Mouse (Mus musculus): ENCODE data around the gene Ndufa3. TPM values are rescaled to one million over a fixed set of nuclear protein-coding genes. Genes with fewer than 3 reads are reported as not detected.

Ndufa3 gene
- total and polyA plus RNA-seq, 2 experiments from 2014 or later: 373 to 556 TPM

DNA sequence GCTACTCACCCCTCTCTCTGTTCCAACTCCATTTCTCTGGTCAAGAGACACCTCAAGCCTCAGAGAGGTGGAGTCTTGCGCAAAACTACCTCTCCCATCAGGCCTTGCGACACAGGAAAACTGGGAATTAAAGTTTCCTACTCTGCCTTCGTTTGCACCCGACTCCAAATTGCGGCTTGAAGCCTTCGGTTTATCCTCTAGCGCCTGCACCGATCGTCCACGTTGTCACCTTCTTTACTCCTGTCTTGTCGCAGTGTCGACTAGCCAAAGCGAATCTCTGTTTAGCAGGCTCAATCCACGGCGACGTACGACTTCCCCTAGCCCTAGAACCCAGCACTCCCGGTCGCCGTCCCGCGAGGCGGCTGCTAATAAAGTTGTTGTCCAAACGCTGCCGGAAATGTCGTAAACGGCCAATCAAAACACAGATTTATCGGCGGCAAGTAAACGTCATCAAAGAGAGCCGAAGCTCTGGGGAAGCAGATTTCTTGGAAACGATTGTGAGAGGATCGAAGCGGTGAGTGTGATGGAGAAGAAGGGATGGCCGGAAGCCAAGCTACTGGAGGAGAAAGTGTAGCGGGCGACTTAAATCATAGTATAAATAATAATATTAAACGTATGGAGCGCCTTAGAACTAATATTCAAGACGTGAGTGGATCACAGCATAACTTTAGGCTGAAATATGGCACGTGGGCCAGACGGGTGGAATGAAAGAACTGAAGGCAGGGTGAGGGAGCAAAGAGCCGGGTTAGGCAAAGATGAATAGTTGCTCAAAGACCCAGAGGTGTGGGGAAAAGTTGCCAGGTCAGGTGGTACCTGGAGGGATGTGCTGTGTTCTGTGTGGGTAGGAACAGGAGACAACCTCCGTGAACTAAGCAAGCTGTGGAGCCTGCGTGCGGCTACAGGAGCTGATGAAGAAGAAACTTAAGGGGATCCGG, 12.6 kb downstream of the Ndufa3 start, which contains the start of the genes Tfpt and Prpf31:
Gene Tfpt, minus strand, starts transcription at position 387 of the 935 bp plus-strand sequence.
Gene Prpf31, plus strand, starts transcription at position 443 of the 935 bp plus-strand sequence.
- Histone ChIP-seq H3K27ac (ENCODE audit: low read depth, low read length) (peak within 1 kb of the TSS; percentile 92), H3K27me3 (ENCODE audit: insufficient read depth, low read length) (no peaks in the 10 kb centered on the region), H3K4me2 (ENCODE audit: low read depth, low read length, poor library complexity, severe bottlenecking) (peak within 1 kb of the TSS; percentile 99), H3K4me1 (ENCODE audit: insufficient read depth, low read length) (peaks cover 8% of the 10 kb centered on the region; the same call in 1 of the 2 replicates), H3K4me3 (ENCODE audit: low read depth, low read length) (peak within 1 kb of the TSS; percentile 66), H3K9ac (replicated peaks; ENCODE audit: low read length, poor library complexity, severe bottlenecking) (peak within 1 kb of the TSS; percentile 79), H3K9me3 (ENCODE audit: low read length) (no peaks in the 10 kb centered on the region), H3K36me3 (ENCODE audit: insufficient read depth, low read length) (peaks cover 18% of the 10 kb centered on the region)
- peak; percentile 87 for ATAC-seq (ENCODE audit: low FRiP score)
- DNase-seq (ENCODE audit: low spot score): peak; percentile 97
- WGBS: under 1% methylated on average over 47 of the region's 47 CpGs
- TF ChIP-seq CTCF (IDR thresholded peaks at IDR 0.05): peak; percentile 1; the same call in 1 of the 2 replicates

- 57% methylated on average over 3 of the region's 3 CpGs for WGBS
- no peaks in the 10 kb centered on the region for H3K27me3 ChIP-seq (ENCODE audit: insufficient read depth, low read length)
- peaks cover 8% of the 10 kb centered on the region; the same call in 1 of the 2 replicates for H3K4me1 ChIP-seq (ENCODE audit: insufficient read depth, low read length)
- H3K4me3 ChIP-seq (ENCODE audit: low read depth, low read length): peak overlapping the region; percentile 66
- peak overlapping the region; percentile 48 for H3K9ac ChIP-seq (replicated peaks; ENCODE audit: low read length, poor library complexity, severe bottlenecking)
- peak; percentile 6; the same call in 1 of the 2 replicates for ATAC-seq (ENCODE audit: low FRiP score)
- H3K36me3 ChIP-seq (ENCODE audit: insufficient read depth, low read length): peaks cover 14% of the 10 kb centered on the region
- no peak for DNase-seq (ENCODE audit: low spot score)
- peak overlapping the region; percentile 99 for H3K4me2 ChIP-seq (ENCODE audit: low read depth, low read length, poor library complexity, severe bottlenecking)
- no peak overlapping the region for H3K27ac ChIP-seq (ENCODE audit: low read depth, low read length)
- no peaks in the 10 kb centered on the region for H3K9me3 ChIP-seq (ENCODE audit: low read length)
- no peak for TF ChIP-seq CTCF (IDR thresholded peaks at IDR 0.05)
These were observed 13.3 kb downstream of the Ndufa3 start for GRCm38 (mm10) chr7:3630478-3630815.

DNA sequence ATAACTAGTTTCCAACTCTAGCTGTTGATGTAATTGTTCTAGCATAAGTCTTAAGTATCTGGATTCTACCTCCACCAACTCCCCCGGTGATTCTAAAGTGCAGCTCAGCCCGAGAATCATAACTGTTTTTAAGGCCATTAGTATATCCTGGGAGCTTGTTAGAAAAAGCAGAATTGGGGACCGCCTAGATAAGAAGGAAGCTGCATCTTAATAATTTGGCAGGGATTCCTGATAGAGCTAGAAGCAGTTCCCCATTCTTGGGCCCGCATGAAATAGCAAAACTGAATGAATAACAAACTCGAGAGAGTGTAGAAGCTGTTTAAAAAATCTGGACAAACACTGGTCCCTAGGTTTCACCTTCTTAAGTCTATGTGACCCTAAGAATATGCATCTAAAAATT, 26.2 kb downstream of the Ndufa3 start:
- H3K9ac ChIP-seq (replicated peaks; ENCODE audit: low read length, poor library complexity, severe bottlenecking): no peak overlapping the region
- no peaks in the 10 kb centered on the region for H3K9me3 ChIP-seq (ENCODE audit: low read length)
- H3K4me1 ChIP-seq (ENCODE audit: insufficient read depth, low read length): peaks cover 13% of the 10 kb centered on the region
- no peak overlapping the region for H3K27ac ChIP-seq (ENCODE audit: low read depth, low read length)
- peaks cover 23% of the 10 kb centered on the region for H3K36me3 ChIP-seq (ENCODE audit: insufficient read depth, low read length)
- TF ChIP-seq CTCF (IDR thresholded peaks at IDR 0.05): no peak
- H3K4me3 ChIP-seq (ENCODE audit: low read depth, low read length): no peak overlapping the region
- H3K4me2 ChIP-seq (ENCODE audit: low read depth, low read length, poor library complexity, severe bottlenecking): no peak overlapping the region
- WGBS: 76% methylated on average over 5 of the region's 5 CpGs
- DNase-seq (ENCODE audit: low spot score) (no peak), ATAC-seq (ENCODE audit: low FRiP score) (no peak)
- H3K27me3 ChIP-seq (ENCODE audit: insufficient read depth, low read length): no peaks in the 10 kb centered on the region

GRCm38 (mm10) chr7:3643843-3644242, 26.7 kb downstream of the Ndufa3 start:
- ATAC-seq (ENCODE audit: low FRiP score) (no peak), DNase-seq (ENCODE audit: low spot score) (no peak)
- Histone ChIP-seq H3K9ac (replicated peaks; ENCODE audit: low read length, poor library complexity, severe bottlenecking) (0 out of 2 replicates have a peak overlapping the region, but pooled peaks have one; percentile 29), H3K27ac (ENCODE audit: low read depth, low read length) (no peak overlapping the region), H3K4me1 (ENCODE audit: insufficient read depth, low read length) (peaks cover 13% of the 10 kb centered on the region), H3K9me3 (ENCODE audit: low read length) (no peaks in the 10 kb centered on the region), H3K27me3 (ENCODE audit: insufficient read depth, low read length) (no peaks in the 10 kb centered on the region), H3K4me3 (ENCODE audit: low read depth, low read length) (peak overlapping the region; percentile 93), H3K4me2 (ENCODE audit: low read depth, low read length, poor library complexity, severe bottlenecking) (peak overlapping the region; percentile 61), H3K36me3 (ENCODE audit: insufficient read depth, low read length) (peaks cover 19% of the 10 kb centered on the region; the same call in 1 of the 2 replicates)
- 23% methylated on average over 9 of the region's 9 CpGs for WGBS
- no peak for TF ChIP-seq CTCF (IDR thresholded peaks at IDR 0.05)

GRCm38 (mm10) chr7:3644348-3644671, 27.1 kb downstream of the Ndufa3 start:
- no peak for ATAC-seq (ENCODE audit: low FRiP score)
- TF ChIP-seq CTCF (IDR thresholded peaks at IDR 0.05): no peak
- Histone ChIP-seq H3K36me3 (ENCODE audit: insufficient read depth, low read length) (peaks cover 18% of the 10 kb centered on the region; the same call in 1 of the 2 replicates), H3K4me1 (ENCODE audit: insufficient read depth, low read length) (peaks cover 13% of the 10 kb centered on the region), H3K9me3 (ENCODE audit: low read length) (no peaks in the 10 kb centered on the region), H3K4me3 (ENCODE audit: low read depth, low read length) (peak overlapping the region; percentile 93), H3K27me3 (ENCODE audit: insufficient read depth, low read length) (no peaks in the 10 kb centered on the region), H3K9ac (replicated peaks; ENCODE audit: low read length, poor library complexity, severe bottlenecking) (0 out of 2 replicates have a peak overlapping the region, but pooled peaks have one; percentile 29), H3K27ac (ENCODE audit: low read depth, low read length) (no peak overlapping the region), H3K4me2 (ENCODE audit: low read depth, low read length, poor library complexity, severe bottlenecking) (peak overlapping the region; percentile 61)
- no peak for DNase-seq (ENCODE audit: low spot score)
- WGBS: 2% methylated on average over 11 of the region's 11 CpGs
